15 mouse cellular contexts compared by ENCODE assay signal in the genomic region with DNA sequence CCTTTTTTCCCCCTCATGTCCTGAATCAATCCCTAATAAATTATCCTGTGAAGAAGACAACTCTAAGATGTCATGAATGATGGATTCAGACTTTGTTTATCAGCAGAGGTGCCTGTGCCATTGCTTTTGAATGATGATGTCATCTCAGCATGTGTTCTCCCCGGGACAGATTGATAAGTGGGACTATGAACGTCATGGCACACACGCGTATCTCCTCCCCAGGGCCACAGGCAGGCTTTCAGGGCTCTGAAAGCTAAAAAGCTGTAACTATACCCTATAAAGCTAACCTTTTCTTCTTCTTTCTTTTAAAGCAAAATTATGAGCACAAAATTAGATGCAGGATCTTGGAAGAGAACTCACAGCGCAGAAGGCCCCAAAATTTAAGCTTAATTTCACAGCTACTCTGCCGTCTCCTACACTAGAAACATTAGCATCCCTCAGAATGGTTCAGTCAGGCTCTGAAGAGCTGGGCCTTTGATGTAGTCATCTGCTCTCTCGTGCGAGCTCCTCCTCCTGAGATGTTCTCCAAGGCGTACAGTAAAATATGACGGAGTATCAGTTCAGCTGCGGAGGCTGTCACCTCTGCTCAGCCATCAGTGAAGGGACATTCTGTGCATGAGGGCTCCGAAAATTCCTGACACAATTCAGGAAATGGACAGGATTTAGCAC.
DNase-seq lines count a peak whose midpoint lies in the region; ATAC-seq lines count a peak whose summit lies in the region.
"Had no signal": no experiment of that assay in that cellular context is flagged by ENCODE, and none has a peak within 500 bp of the region (broad histone marks: within the 10 kb centered on the region; RNA-seq: fewer than 3 reads in every experiment).

No protein-coding gene starts in this region.

- H3K4me3 ChIP-seq in hindbrain, embryonic 12.5 days = no peak overlapping the region
- H3K4me3 ChIP-seq in hindbrain, embryonic 16.5 days (ENCODE audit: low read length) = no peak overlapping the region
- no peak overlapping the region for H3K4me3 ChIP-seq in liver, embryonic 11.5 days (ENCODE audit: low read depth, low read length)
- no peak overlapping the region for H3K4me3 ChIP-seq in neural tube, embryonic 15.5 days (replicated peaks)
- H3K4me3 ChIP-seq: heart, embryonic 15.5 days; limb, embryonic 12.5 days had no signal

- H3K4me2 ChIP-seq in hindbrain, embryonic 12.5 days (replicated peaks) = no peak overlapping the region
- no peak overlapping the region for H3K4me2 ChIP-seq in hindbrain, embryonic 16.5 days (ENCODE audit: low read length)
- H3K4me2 ChIP-seq in liver, embryonic 11.5 days = no peak overlapping the region
- H3K4me2 ChIP-seq in neural tube, embryonic 15.5 days = no peak overlapping the region
- H3K4me2 ChIP-seq: heart, embryonic 15.5 days; limb, embryonic 12.5 days had no signal

- peaks cover 72% of the 10 kb centered on the region for H3K4me1 ChIP-seq in hindbrain, embryonic 12.5 days
- H3K4me1 ChIP-seq in hindbrain, embryonic 16.5 days (ENCODE audit: control insufficient read depth, insufficient read depth, low read depth, low read length) = peaks cover 25% of the 10 kb centered on the region
- peaks cover 38% of the 10 kb centered on the region for H3K4me1 ChIP-seq in liver, embryonic 11.5 days (replicated peaks; ENCODE audit: control insufficient read depth, insufficient read depth, low read length)
- peaks cover 39% of the 10 kb centered on the region for H3K4me1 ChIP-seq in neural tube, embryonic 15.5 days

- 61% methylated on average over 12 of the region's 12 CpGs for WGBS in hindbrain, embryonic 12.5 days
- 64% methylated on average over 12 of the region's 12 CpGs for WGBS in hindbrain, embryonic 16.5 days
- WGBS in liver, embryonic 11.5 days = 70% methylated on average over 12 of the region's 12 CpGs
- WGBS in neural tube, embryonic 15.5 days = 54% methylated on average over 12 of the region's 12 CpGs

- no peaks in the 10 kb centered on the region for H3K36me3 ChIP-seq in hindbrain, embryonic 12.5 days
- H3K36me3 ChIP-seq in hindbrain, embryonic 16.5 days (ENCODE audit: control insufficient read depth, insufficient read depth, low read length) = no peaks in the 10 kb centered on the region
- H3K36me3 ChIP-seq in liver, embryonic 11.5 days (ENCODE audit: control insufficient read depth, insufficient read depth, low read length) = no peaks in the 10 kb centered on the region
- H3K36me3 ChIP-seq in neural tube, embryonic 15.5 days = no peaks in the 10 kb centered on the region
- H3K36me3 ChIP-seq: heart, embryonic 15.5 days; limb, embryonic 12.5 days had no signal

- H3K27me3 ChIP-seq in hindbrain, embryonic 12.5 days = no peaks in the 10 kb centered on the region
- no peaks in the 10 kb centered on the region for H3K27me3 ChIP-seq in hindbrain, embryonic 16.5 days (replicated peaks; ENCODE audit: control insufficient read depth, insufficient read depth, low read length)
- H3K27me3 ChIP-seq in liver, embryonic 11.5 days (replicated peaks; ENCODE audit: control insufficient read depth, insufficient read depth, low read length) = peaks cover 4% of the 10 kb centered on the region; the same call in 1 of the 2 replicates
- H3K27me3 ChIP-seq in neural tube, embryonic 15.5 days (replicated peaks) = no peaks in the 10 kb centered on the region
- H3K27me3 ChIP-seq: heart, embryonic 15.5 days; limb, embryonic 12.5 days; Patski had no signal

- no peak overlapping the region for H3K9ac ChIP-seq in hindbrain, embryonic 12.5 days
- H3K9ac ChIP-seq in hindbrain, embryonic 16.5 days (ENCODE audit: low read depth, low read length) = no peak overlapping the region
- no peak overlapping the region for H3K9ac ChIP-seq in liver, embryonic 11.5 days (ENCODE audit: low read depth, low read length)
- H3K9ac ChIP-seq in neural tube, embryonic 15.5 days (replicated peaks) = no peak overlapping the region
- H3K9ac ChIP-seq: heart, embryonic 15.5 days; limb, embryonic 12.5 days had no signal

- ATAC-seq in hindbrain, embryonic 12.5 days (ENCODE audit: low FRiP score) = no peak
- no peak for ATAC-seq in hindbrain, embryonic 16.5 days
- ATAC-seq in liver, embryonic 11.5 days (replicated peaks; ENCODE audit: low FRiP score) = peak; percentile 53; the same call in 1 of the 2 replicates
- ATAC-seq in neural tube, embryonic 15.5 days (ENCODE audit: low FRiP score) = no peak
- ATAC-seq: inflammation-experienced regulatory T-cells, adult 6 months; Patski had no signal

- no peaks in the 10 kb centered on the region for H3K9me3 ChIP-seq in hindbrain, embryonic 12.5 days (replicated peaks)
- no peaks in the 10 kb centered on the region for H3K9me3 ChIP-seq in hindbrain, embryonic 16.5 days (ENCODE audit: control insufficient read depth, low read length)
- no peaks in the 10 kb centered on the region for H3K9me3 ChIP-seq in liver, embryonic 11.5 days (ENCODE audit: control insufficient read depth, low read length)
- H3K9me3 ChIP-seq in neural tube, embryonic 15.5 days (replicated peaks) = no peaks in the 10 kb centered on the region
- H3K9me3 ChIP-seq: heart, embryonic 15.5 days; limb, embryonic 12.5 days had no signal

- DNase-seq in embryo, embryonic 10 days (ENCODE audit: low spot score) = peak; percentile 18
- no peak for DNase-seq in embryo, embryonic 11 days
- peak; percentile 34 for DNase-seq in c-Kit-positive CD71-positive TER-119-negative erythroid progenitor cells, embryonic 14.5 days (ENCODE audit: low read depth)
- DNase-seq in liver, embryonic 11.5 days (ENCODE audit: low spot score) = no peak
- no peak for DNase-seq in thymus, postnatal 36 days
- DNase-seq: cerebellum, adult 2 months; spleen, adult 18-20 months; thymus, postnatal 25 days had no signal

- H3K27ac ChIP-seq in hindbrain, embryonic 12.5 days = peak overlapping the region; percentile 67
- H3K27ac ChIP-seq in hindbrain, embryonic 16.5 days (ENCODE audit: low read depth, low read length) = no peak overlapping the region
- no peak overlapping the region for H3K27ac ChIP-seq in liver, embryonic 11.5 days (ENCODE audit: low read depth, low read length)
- H3K27ac ChIP-seq in neural tube, embryonic 15.5 days (replicated peaks) = no peak overlapping the region
- H3K27ac ChIP-seq: heart, embryonic 15.5 days; limb, embryonic 12.5 days had no signal

Comparison
In these comparisons a context has a peak if more than half of its experiments do, and no peak if none do; other contexts are left out.
1. DNase-seq: peak in embryo, embryonic 10 days (single experiment) and c-Kit-positive CD71-positive TER-119-negative erythroid progenitor cells, embryonic 14.5 days (single experiment); none in embryo, embryonic 11 days (single experiment), liver, embryonic 11.5 days (single experiment) and thymus, postnatal 36 days (0 of 2).